Mouse (Mus musculus) spleen, adult 2 months (tissue): ENCODE results near the gene Kcnk1.

ENCODE experiments used
- CTCF ChIP-seq: fragments of 200-500 bp; IDR thresholded peaks from 2 replicates; pipeline ENCODE4 v1.5.1; 2011; ENCODE audit warnings: mild to moderate bottlenecking, inconsistent platforms; ENCODE audit not compliant: insufficient read depth, insufficient read length, insufficient replicate concordance; ENCODE audit errors: extremely low read depth
- POLR2A ChIP-seq: fragments of 200-500 bp; IDR thresholded peaks from 2 replicates; pipeline ENCODE4 v1.6.1; 2011; ENCODE audit warnings: low read depth, low read length, inconsistent platforms

GRCm38 (mm10) chr8:125955671-125956070 is 39.3 kb upstream of the Kcnk1 start:
- no peak for TF ChIP-seq CTCF
- TF ChIP-seq POLR2A, result no peak
